Mouse (Mus musculus) ES-Bruce4 (cell line): Measurements from ENCODE around the gene Mto1.

ENCODE experiments used
- CTCF ChIP-seq: IDR thresholded peaks from one replicate; pipeline ENCODE4 v1.8.1; 2011; ENCODE audit warnings: low read depth, low read length
- EP300 ChIP-seq: IDR thresholded peaks from 2 replicates; pipeline ENCODE4 v1.6.1; 2011; ENCODE audit warnings: low read depth, low read length; ENCODE audit not compliant: insufficient read depth
- POLR2A ChIP-seq: IDR thresholded peaks from one replicate; pipeline ENCODE4 v1.8.1; 2011; ENCODE audit warnings: low read length; ENCODE audit not compliant: insufficient read depth

GRCm38 (mm10) chr9:78480706-78481358 is 32.8 kb downstream of the Mto1 start:
- no peak for TF ChIP-seq CTCF
- peak; percentile 30 for TF ChIP-seq POLR2A
- TF ChIP-seq EP300 = no peak; the same call in 1 of the 2 replicates
